Mouse (Mus musculus) heart, adult 2 months (tissue): Measurements from ENCODE around the gene Rgs13. TPM values are rescaled to one million over a fixed set of nuclear protein-coding genes. Genes with fewer than 3 reads are reported as not detected.

Experiments
- DNase-seq, 2 experiments: peaks; one replicate each; pipeline ENCODE4 v3.0.0; 2021
- H3K27ac ChIP-seq: fragments of 200-600 bp; 2 replicates; pipeline ENCODE4 v1.8.1; 2022
- H3K27me3 ChIP-seq: fragments of 200-500 bp; 2 replicates; pipeline ENCODE4 v1.6.1; 2012; ENCODE audit warnings: mild to moderate bottlenecking, low read length, inconsistent platforms, mixed read lengths; ENCODE audit not compliant: control insufficient read depth, insufficient read depth
- H3K36me3 ChIP-seq: fragments of 200-500 bp; 2 replicates; pipeline ENCODE4 v1.6.1; 2012; ENCODE audit warnings: low read length, inconsistent platforms; ENCODE audit not compliant: control insufficient read depth, insufficient read depth
- H3K4me1 ChIP-seq: fragments of 200-500 bp; 2 replicates; pipeline ENCODE4 v1.6.1; 2011; ENCODE audit warnings: low read length; ENCODE audit not compliant: control insufficient read depth, insufficient read depth
- H3K4me3 ChIP-seq: fragments of 200-600 bp; 2 replicates; pipeline ENCODE4 v1.8.1; 2022
- H3K79me2 ChIP-seq: fragments of 200-500 bp; replicated peaks from 2 replicates; pipeline ENCODE4 v1.6.1; 2012; ENCODE audit warnings: mild to moderate bottlenecking, inconsistent platforms, low read length, moderate library complexity, mixed read lengths; ENCODE audit not compliant: control insufficient read depth, insufficient read depth
- H3K9ac ChIP-seq: fragments of 200-500 bp; 2 replicates; pipeline ENCODE4 v1.6.1; 2012; ENCODE audit warnings: low read depth, mild to moderate bottlenecking, control low read depth, inconsistent platforms, low read length, mixed read lengths
- CTCF ChIP-seq: fragments of 200-600 bp; IDR thresholded peaks from 2 replicates; pipeline ENCODE4 v1.8.1; 2022; ENCODE audit warnings: antibody characterized with exemption, mild to moderate bottlenecking, moderate library complexity
- EP300 ChIP-seq: fragments of 200-500 bp; IDR thresholded peaks from 2 replicates; pipeline ENCODE4 v1.6.1; 2011; ENCODE audit warnings: low read depth, low read length, control low read depth; ENCODE audit not compliant: insufficient read depth
- POLR2A ChIP-seq: fragments of 200-500 bp; IDR thresholded peaks from 2 replicates; pipeline ENCODE4 v1.6.1; 2011; ENCODE audit warnings: mild to moderate bottlenecking, low read depth, low read length, control low read depth; ENCODE audit not compliant: insufficient read depth
- WGBS: fragments of 180-500 bp; shearing (Covaris S2); methylation state at CpG from one replicate; pipeline ENCODE4 v1.1.7; 2018; 5-methylcytosine and 5-hydroxymethylcytosine counted together
- intact Hi-C: fragments of 180-260 bp; cut with DNase I; formaldehyde crosslinking; loops from one replicate; pipeline ENCODE4 v1.15.1; 2025
- polyA plus RNA-seq: library from polyadenylated mRNA; depleted of rRNA; stranded (reverse); fragments of >200 nt; gene quantifications from 2 replicates; pipeline ENCODE4 v1.2.3, GENCODE M21; 2012
- total RNA-seq, 2 experiments: library from RNA; stranded (reverse); gene quantifications; 2 replicates each; pipeline ENCODE4 v1.2.3; 2021

The Rgs13 gene
- total and polyA plus RNA-seq, 3 experiments, result not detected

DNA sequence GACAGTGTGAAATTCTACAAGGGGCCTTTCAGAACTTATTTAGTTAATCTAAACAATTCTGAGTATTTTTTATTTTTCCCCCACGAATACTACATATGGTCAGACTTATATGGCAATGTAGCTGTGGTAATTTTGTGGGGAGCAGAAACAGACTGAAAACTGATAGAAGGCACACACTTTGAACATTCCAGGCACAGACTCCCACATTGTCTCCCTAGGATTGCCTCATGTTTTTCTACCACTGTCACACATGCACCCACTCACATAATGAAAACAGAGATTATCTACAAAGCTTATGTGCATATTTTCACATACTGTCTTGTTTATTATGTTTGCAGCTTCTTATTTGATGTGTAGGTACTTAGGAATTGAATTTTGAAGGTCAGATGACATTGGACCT, 9.4 kb downstream of the Rgs13 start:
- H3K27me3 ChIP-seq, result no peaks in the 10 kb centered on the region
- H3K9ac ChIP-seq, result no peak overlapping the region
- no peaks in the 10 kb centered on the region for H3K36me3 ChIP-seq
- no peak overlapping the region for H3K27ac ChIP-seq
- no peaks in the 10 kb centered on the region for H3K4me1 ChIP-seq
- no peak overlapping the region for H3K4me3 ChIP-seq
- intact Hi-C loops, result no loop called here
- no peaks in the 10 kb centered on the region for H3K79me2 ChIP-seq
- WGBS, result 75% methylated on average over 1 of the region's 1 CpGs
- no peak for TF ChIP-seq CTCF
- no peak for TF ChIP-seq EP300
- no peak for TF ChIP-seq POLR2A
- DNase-seq, result no peak

DNA sequence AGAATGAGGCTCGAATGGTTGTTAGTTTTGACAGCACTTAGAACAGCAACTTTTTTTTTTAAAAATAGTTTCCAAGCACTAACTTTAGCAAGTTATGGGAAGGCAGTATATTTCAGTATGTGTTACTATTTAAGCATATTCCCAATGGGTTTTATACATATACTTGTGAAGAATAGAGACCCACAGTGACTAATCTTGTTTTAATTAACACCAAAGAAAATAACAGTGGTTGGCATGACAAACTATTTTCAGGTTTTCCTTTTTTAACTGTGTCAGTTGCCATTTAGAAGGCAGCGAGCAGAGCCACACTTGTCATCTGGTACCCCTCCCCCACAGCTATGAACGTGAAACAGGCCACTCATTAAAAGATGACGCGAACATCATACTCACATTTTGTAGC, 10.3 kb downstream of the Rgs13 start:
- Histone ChIP-seq H3K79me2 (no peaks in the 10 kb centered on the region), H3K27ac (no peak overlapping the region), H3K9ac (no peak overlapping the region), H3K36me3 (no peaks in the 10 kb centered on the region), H3K4me1 (no peaks in the 10 kb centered on the region), H3K27me3 (no peaks in the 10 kb centered on the region), H3K4me3 (no peak overlapping the region)
- intact Hi-C loops, result no loop called here
- DNase-seq, result no peak
- WGBS, result 76% methylated on average over 5 of the region's 5 CpGs
- no peak for TF ChIP-seq POLR2A
- TF ChIP-seq CTCF, result no peak
- TF ChIP-seq EP300, result no peak

- Histone ChIP-seq H3K4me3 (no peak overlapping the region), H3K79me2 (no peaks in the 10 kb centered on the region), H3K27ac (no peak overlapping the region), H3K36me3 (no peaks in the 10 kb centered on the region), H3K4me1 (no peaks in the 10 kb centered on the region), H3K27me3 (no peaks in the 10 kb centered on the region), H3K9ac (no peak overlapping the region)
- 42% methylated on average over 2 of the region's 2 CpGs for WGBS
- DNase-seq, result no peak
- no peak for TF ChIP-seq EP300
- no peak for TF ChIP-seq CTCF
- intact Hi-C loops, result no loop called here
Observed at GRCm38 (mm10) chr1:144166275-144166674, 10.9 kb downstream of the Rgs13 start.

DNA sequence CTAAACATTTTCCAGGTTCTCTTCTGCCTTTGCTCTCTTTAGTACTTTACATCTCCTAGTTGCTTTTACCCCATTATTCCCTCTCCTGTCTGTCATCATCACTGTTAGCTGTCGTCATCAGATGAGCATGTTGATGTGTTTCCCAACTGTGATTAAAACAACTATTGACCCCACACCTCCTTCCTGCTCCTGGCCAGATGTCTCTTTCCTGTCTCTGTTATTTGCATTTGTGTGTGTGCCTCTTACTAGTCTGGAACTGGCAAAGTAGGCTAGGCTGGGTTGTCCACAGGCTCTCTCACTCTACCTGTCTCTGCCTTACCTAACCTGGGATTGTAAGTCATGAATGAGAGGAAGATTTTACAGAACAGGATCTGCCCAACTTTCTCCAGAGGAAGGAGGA, 24.6 kb downstream of the Rgs13 start:
- H3K79me2 ChIP-seq, result no peaks in the 10 kb centered on the region
- no peaks in the 10 kb centered on the region for H3K36me3 ChIP-seq
- H3K9ac ChIP-seq, result no peak overlapping the region
- no peaks in the 10 kb centered on the region; the same call in 1 of the 2 replicates for H3K4me1 ChIP-seq
- intact Hi-C loops, result no loop called here
- 36% methylated on average over 1 of the region's 1 CpGs for WGBS
- DNase-seq, result no peak
- TF ChIP-seq CTCF (no peak), POLR2A (no peak), EP300 (no peak)
- no peak overlapping the region for H3K27ac ChIP-seq
- H3K27me3 ChIP-seq, result no peaks in the 10 kb centered on the region
- no peak overlapping the region for H3K4me3 ChIP-seq

- no peaks in the 10 kb centered on the region for H3K27me3 ChIP-seq
- no peaks in the 10 kb centered on the region for H3K36me3 ChIP-seq
- intact Hi-C loops, result no loop called here
- H3K79me2 ChIP-seq, result no peaks in the 10 kb centered on the region
- H3K4me1 ChIP-seq, result no peaks in the 10 kb centered on the region; the same call in 1 of the 2 replicates
- no peak overlapping the region for H3K27ac ChIP-seq
- no peak for DNase-seq
- TF ChIP-seq POLR2A (no peak), CTCF (no peak), EP300 (no peak)
- no peak overlapping the region for H3K4me3 ChIP-seq
- 75% methylated on average over 1 of the region's 1 CpGs for WGBS
- H3K9ac ChIP-seq, result no peak overlapping the region
Observed at GRCm38 (mm10) chr1:144152184-144152525, 25.0 kb downstream of the Rgs13 start.

DNA sequence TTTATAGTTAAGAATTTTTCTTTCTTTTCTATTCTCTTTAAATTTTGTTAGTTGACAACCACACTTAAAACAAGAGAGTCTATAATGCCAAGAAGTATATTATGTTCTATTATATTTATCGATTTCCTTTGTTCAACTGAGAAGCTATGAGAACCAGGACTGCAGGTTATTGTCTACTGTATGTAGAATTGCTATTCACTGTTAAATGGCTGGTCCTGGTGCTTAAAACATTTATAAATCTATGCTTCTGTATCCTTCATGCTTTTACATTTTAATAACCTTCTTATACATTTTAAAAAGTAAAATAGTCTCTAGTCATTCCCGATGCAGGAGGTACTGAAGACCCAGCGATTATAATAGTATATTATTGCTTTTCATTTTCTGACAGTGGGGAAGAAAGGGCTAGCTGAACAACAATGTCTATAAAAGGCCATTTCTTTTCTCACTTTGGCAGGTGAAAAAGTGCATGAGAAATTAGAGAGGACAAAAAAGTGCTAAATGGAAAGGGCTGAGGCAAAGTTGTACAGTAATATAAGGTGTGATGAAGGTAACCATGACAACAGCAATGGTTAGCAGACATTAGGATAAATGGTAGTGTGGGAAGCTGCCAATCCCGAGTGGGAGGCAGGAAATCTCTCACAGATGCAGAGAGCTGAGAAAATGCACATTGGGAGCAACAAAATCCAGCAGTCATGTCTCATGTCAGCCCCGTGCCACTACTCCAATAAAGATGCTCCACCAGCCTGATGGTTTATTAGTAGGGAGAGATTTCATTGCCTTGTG, 25.6 kb downstream of the Rgs13 start:
- Histone ChIP-seq H3K27ac (no peak overlapping the region), H3K4me3 (no peak overlapping the region), H3K27me3 (no peaks in the 10 kb centered on the region), H3K9ac (no peak overlapping the region), H3K36me3 (no peaks in the 10 kb centered on the region), H3K79me2 (no peaks in the 10 kb centered on the region), H3K4me1 (no peaks in the 10 kb centered on the region; the same call in 1 of the 2 replicates)
- TF ChIP-seq CTCF, result no peak
- TF ChIP-seq EP300, result no peak
- no peak for TF ChIP-seq POLR2A
- WGBS, result 69% methylated on average over 5 of the region's 5 CpGs
- intact Hi-C loops, result no loop called here
- no peak for DNase-seq
